21 mouse cellular contexts compared by ENCODE assay signal in genomic region chr2:35861185-35861584, GRCm38 (mm10).
DNase-seq lines count a peak whose midpoint lies in the region; ATAC-seq and TF ChIP-seq lines count a peak whose summit lies in the region.
"Had no signal": no experiment of that assay in that cellular context is flagged by ENCODE, and none has a peak within 500 bp of the region (broad histone marks: within the 10 kb centered on the region; RNA-seq: fewer than 3 reads in every experiment).

No protein-coding gene starts in this region.

- no peaks in the 10 kb centered on the region for H3K9me3 ChIP-seq in embryonic facial prominence, embryonic 12.5 days
- H3K9me3 ChIP-seq in embryonic facial prominence, embryonic 10.5 days: no peaks in the 10 kb centered on the region
- H3K9me3 ChIP-seq in hindbrain, postnatal 0 days (ENCODE audit: low read length): no peaks in the 10 kb centered on the region
- no peaks in the 10 kb centered on the region for H3K9me3 ChIP-seq in hindbrain, embryonic 16.5 days (ENCODE audit: control insufficient read depth, low read length)
- H3K9me3 ChIP-seq: embryonic facial prominence, embryonic 15.5 days; G1E; liver, embryonic 15.5 days; midbrain, embryonic 13.5 days had no signal

- WGBS in embryonic facial prominence, embryonic 12.5 days: 75% methylated on average over 7 of the region's 7 CpGs
- 83% methylated on average over 7 of the region's 7 CpGs for WGBS in embryonic facial prominence, embryonic 10.5 days
- 80% methylated on average over 7 of the region's 7 CpGs for WGBS in hindbrain, postnatal 0 days
- 78% methylated on average over 7 of the region's 7 CpGs for WGBS in hindbrain, embryonic 16.5 days

- no peak overlapping the region for H3K4me3 ChIP-seq in embryonic facial prominence, embryonic 12.5 days
- no peak overlapping the region for H3K4me3 ChIP-seq in embryonic facial prominence, embryonic 10.5 days
- H3K4me3 ChIP-seq in hindbrain, postnatal 0 days (ENCODE audit: low read length): no peak overlapping the region
- H3K4me3 ChIP-seq in hindbrain, embryonic 16.5 days (ENCODE audit: low read length): no peak overlapping the region
- H3K4me3 ChIP-seq: embryonic facial prominence, embryonic 15.5 days; liver, embryonic 15.5 days; midbrain, embryonic 13.5 days had no signal

- H3K4me1 ChIP-seq in embryonic facial prominence, embryonic 12.5 days: no peaks in the 10 kb centered on the region
- H3K4me1 ChIP-seq in embryonic facial prominence, embryonic 10.5 days: peaks cover 10% of the 10 kb centered on the region; the same call in 1 of the 2 replicates
- H3K4me1 ChIP-seq in hindbrain, postnatal 0 days (ENCODE audit: insufficient read depth, low read length): peaks cover 9% of the 10 kb centered on the region; the same call in 1 of the 2 replicates
- H3K4me1 ChIP-seq in hindbrain, embryonic 16.5 days (ENCODE audit: control insufficient read depth, insufficient read depth, low read depth, low read length): peaks cover 6% of the 10 kb centered on the region

- ATAC-seq in embryonic facial prominence, embryonic 12.5 days (ENCODE audit: insufficient number of reproducible peaks, insufficient read depth, low FRiP score, low TSS enrichment): 0 out of 2 replicates have a peak, but pooled peaks have one; percentile 9
- ATAC-seq in hindbrain, postnatal 0 days: peak; percentile 14; the same call in 1 of the 2 replicates
- ATAC-seq in hindbrain, embryonic 16.5 days: no peak
- ATAC-seq in erythroid progenitor cell, adult 5-6 weeks (replicated peaks; ENCODE audit: low FRiP score, poor library complexity, severe bottlenecking): no peak
- ATAC-seq: CD4-positive, CD25-positive, alpha-beta regulatory T cell, adult 4 months; midbrain, embryonic 13.5 days had no signal

- no peak for TF ChIP-seq CTCF in hindbrain, postnatal 0 days (IDR thresholded peaks at IDR 0.05; ENCODE audit: low read depth)

- H3K27me3 ChIP-seq in embryonic facial prominence, embryonic 12.5 days: no peaks in the 10 kb centered on the region
- H3K27me3 ChIP-seq in embryonic facial prominence, embryonic 10.5 days (replicated peaks; ENCODE audit: low read depth, poor library complexity, severe bottlenecking): no peaks in the 10 kb centered on the region; the same call in 1 of the 2 replicates
- H3K27me3 ChIP-seq in hindbrain, postnatal 0 days (ENCODE audit: insufficient read depth, low read length): no peaks in the 10 kb centered on the region
- no peaks in the 10 kb centered on the region for H3K27me3 ChIP-seq in hindbrain, embryonic 16.5 days (replicated peaks; ENCODE audit: control insufficient read depth, insufficient read depth, low read length)
- H3K27me3 ChIP-seq: embryonic facial prominence, embryonic 15.5 days; liver, embryonic 15.5 days; midbrain, embryonic 13.5 days had no signal

- no peak overlapping the region for H3K9ac ChIP-seq in embryonic facial prominence, embryonic 12.5 days
- no peak overlapping the region for H3K9ac ChIP-seq in hindbrain, postnatal 0 days (replicated peaks; ENCODE audit: low read length)
- no peak overlapping the region for H3K9ac ChIP-seq in hindbrain, embryonic 16.5 days (ENCODE audit: low read depth, low read length)
- H3K9ac ChIP-seq: embryonic facial prominence, embryonic 15.5 days; liver, embryonic 15.5 days; midbrain, embryonic 13.5 days had no signal

- H3K27ac ChIP-seq in embryonic facial prominence, embryonic 12.5 days: no peak overlapping the region
- H3K27ac ChIP-seq in embryonic facial prominence, embryonic 10.5 days (replicated peaks): no peak overlapping the region
- H3K27ac ChIP-seq in hindbrain, postnatal 0 days: no peak overlapping the region
- no peak overlapping the region for H3K27ac ChIP-seq in hindbrain, embryonic 16.5 days (ENCODE audit: low read depth, low read length)
- H3K27ac ChIP-seq: embryonic facial prominence, embryonic 15.5 days; liver, embryonic 15.5 days; macrophage; midbrain, embryonic 13.5 days had no signal

- H3K4me2 ChIP-seq in embryonic facial prominence, embryonic 12.5 days (replicated peaks): no peak overlapping the region
- no peak overlapping the region for H3K4me2 ChIP-seq in hindbrain, postnatal 0 days (ENCODE audit: low read depth, low read length)
- H3K4me2 ChIP-seq in hindbrain, embryonic 16.5 days (ENCODE audit: low read length): no peak overlapping the region
- H3K4me2 ChIP-seq: embryonic facial prominence, embryonic 15.5 days; liver, embryonic 15.5 days; midbrain, embryonic 13.5 days had no signal

- H3K36me3 ChIP-seq in embryonic facial prominence, embryonic 12.5 days: no peaks in the 10 kb centered on the region
- H3K36me3 ChIP-seq in embryonic facial prominence, embryonic 10.5 days (replicated peaks): no peaks in the 10 kb centered on the region
- H3K36me3 ChIP-seq in hindbrain, postnatal 0 days (ENCODE audit: insufficient read depth, low read length): no peaks in the 10 kb centered on the region
- H3K36me3 ChIP-seq in hindbrain, embryonic 16.5 days (ENCODE audit: control insufficient read depth, insufficient read depth, low read length): no peaks in the 10 kb centered on the region
- H3K36me3 ChIP-seq: embryonic facial prominence, embryonic 15.5 days; G1E; liver, embryonic 15.5 days; midbrain, embryonic 13.5 days had no signal

- no peak for DNase-seq in embryonic facial prominence, embryonic 10.5 days (ENCODE audit: low spot score)
- DNase-seq in hindbrain, postnatal 0 days (ENCODE audit: low spot score): no peak
- DNase-seq in ovary, postnatal 36 days (ENCODE audit: low spot score): peak; percentile 14
- DNase-seq in ovary, postnatal 10 days (ENCODE audit: low spot score): no peak
- no peak for DNase-seq in thymus, postnatal 0 days (ENCODE audit: low spot score)
- DNase-seq: cerebellum, adult 8-10 months; gastrocnemius, postnatal 25 days; heart, postnatal 4 days; kidney, adult 9 months; kidney, postnatal 36 days; layer of hippocampus, adult 9-11 months; thymus, adult 2 months had no signal

Comparison
In these comparisons a context has a peak if more than half of its experiments do, and no peak if none do; other contexts are left out.
1. ATAC-seq: peak in embryonic facial prominence, embryonic 12.5 days (single experiment) and hindbrain, postnatal 0 days (single experiment); none in hindbrain, embryonic 16.5 days (single experiment) and erythroid progenitor cell, adult 5-6 weeks (single experiment).